Mouse (Mus musculus) hindbrain, embryonic 10.5 days (tissue): ENCODE measurements around the gene Znhit2. TPM values are rescaled to one million over a fixed set of nuclear protein-coding genes. Genes with fewer than 3 reads are reported as not detected.
"Not testable (repeated sequence)": the region's sequence is repeated elsewhere in the genome, so short reads cannot be mapped to it uniquely, and the experiment has no call there.

ENCODE experiments used
- DNase-seq: peaks from one replicate; pipeline ENCODE4 v3.0.0-alpha.2; 2017; ENCODE audit warnings: low spot score
- H3K27ac ChIP-seq: fragments of 300-500 bp; sonication (generic); 2 replicates; pipeline ENCODE4 v1.5.1; 2016; ENCODE audit warnings: mild to moderate bottlenecking, moderate library complexity
- H3K27me3 ChIP-seq: fragments of 300-500 bp; sonication (generic); 2 replicates; pipeline ENCODE4 v1.6.1; 2016; ENCODE audit warnings: mild to moderate bottlenecking; ENCODE audit not compliant: poor library complexity, insufficient read depth, severe bottlenecking
- H3K36me3 ChIP-seq: fragments of 300-500 bp; sonication (generic); 2 replicates; pipeline ENCODE4 v1.6.1; 2016; ENCODE audit warnings: mild to moderate bottlenecking, moderate library complexity
- H3K4me1 ChIP-seq: fragments of 300-500 bp; sonication (generic); replicated peaks from 2 replicates; pipeline ENCODE4 v1.6.1; 2016; ENCODE audit warnings: mild to moderate bottlenecking
- H3K4me3 ChIP-seq: fragments of 300-500 bp; sonication (generic); 2 replicates; pipeline ENCODE4 v1.5.1; 2016; ENCODE audit warnings: mild to moderate bottlenecking, moderate library complexity
- H3K9me3 ChIP-seq: fragments of 300-500 bp; sonication (generic); 2 replicates; pipeline ENCODE4 v1.6.1; 2016; ENCODE audit warnings: mild to moderate bottlenecking, moderate library complexity
- WGBS: fragments of 180-500 bp; shearing (Covaris S2); methylation state at CpG from one replicate; pipeline ENCODE4 v1.1.7; 2016; 5-methylcytosine and 5-hydroxymethylcytosine counted together
- polyA plus RNA-seq: library from polyadenylated mRNA; unstranded; fragments of >200 nt; fragmentation: Nextera tagmentation; extraction: Ambion mirVana; gene quantifications from 2 replicates; pipeline ENCODE4 v1.2.1, GENCODE M21; 2016

Gene Znhit2
- polyA plus RNA-seq, 1 experiment from 2014 or later, result 41.9 TPM

- Histone ChIP-seq H3K36me3 (no peaks in the 10 kb centered on the region), H3K4me1 (no peaks in the 10 kb centered on the region), H3K27me3 (no peaks in the 10 kb centered on the region), H3K4me3 (no peak overlapping the region), H3K27ac (no peak overlapping the region), H3K9me3 (no peaks in the 10 kb centered on the region)
- no peak for DNase-seq
- 78% methylated on average over 9 of the region's 9 CpGs for WGBS
Measured at GRCm38 (mm10) chr19:6035966-6036585, 24.9 kb upstream of the Znhit2 start.

- Histone ChIP-seq H3K4me1 (peaks cover 11% of the 10 kb centered on the region; the same call in 1 of the 2 replicates), H3K27me3 (no peaks in the 10 kb centered on the region), H3K4me3 (no peak overlapping the region), H3K36me3 (no peaks in the 10 kb centered on the region), H3K27ac (no peak overlapping the region), H3K9me3 (no peaks in the 10 kb centered on the region)
- no peak for DNase-seq
Measured at GRCm38 (mm10) chr19:6037695-6038094, 23.3 kb upstream of the Znhit2 start.

- 82% methylated on average over 7 of the region's 7 CpGs for WGBS
- DNase-seq, result no peak
- H3K9me3 ChIP-seq, result no peaks in the 10 kb centered on the region
Measured at GRCm38 (mm10) chr19:6038326-6038725, 22.7 kb upstream of the Znhit2 start.

GRCm38 (mm10) chr19:6040002-6040401, 21.0 kb upstream of the Znhit2 start:
- Histone ChIP-seq H3K9me3 (no peaks in the 10 kb centered on the region), H3K36me3 (peaks cover 4% of the 10 kb centered on the region; the same call in 1 of the 2 replicates), H3K4me3 (no peak overlapping the region), H3K27ac (no peak overlapping the region), H3K27me3 (no peaks in the 10 kb centered on the region), H3K4me1 (peaks cover 12% of the 10 kb centered on the region; the same call in 1 of the 2 replicates)
- no peak for DNase-seq

More at GRCm38 (mm10) chr19:6038326-6038725, 22.7 kb upstream of the Znhit2 start:
- no peaks in the 10 kb centered on the region for H3K36me3 ChIP-seq
- H3K27me3 ChIP-seq, result no peaks in the 10 kb centered on the region
- peaks cover 11% of the 10 kb centered on the region; the same call in 1 of the 2 replicates for H3K4me1 ChIP-seq
- H3K27ac ChIP-seq, result no peak overlapping the region
- no peak overlapping the region for H3K4me3 ChIP-seq

- Histone ChIP-seq H3K36me3 (peaks cover 4% of the 10 kb centered on the region; the same call in 1 of the 2 replicates), H3K4me1 (peaks cover 24% of the 10 kb centered on the region), H3K27ac (peak overlapping the region; percentile 56; the same call in 1 of the 2 replicates), H3K27me3 (no peaks in the 10 kb centered on the region), H3K4me3 (no peak overlapping the region), H3K9me3 (no peaks in the 10 kb centered on the region)
- no peak for DNase-seq
- WGBS, result 81% methylated on average over 9 of the region's 9 CpGs
Measured at GRCm38 (mm10) chr19:6042293-6042692, 18.7 kb upstream of the Znhit2 start.

GRCm38 (mm10) chr19:6044102-6044501, 16.9 kb upstream of the Znhit2 start:
- DNase-seq, H3K9me3 ChIP-seq, H3K27me3 ChIP-seq, H3K27ac ChIP-seq, H3K4me3 ChIP-seq: not testable (repeated sequence)
- Histone ChIP-seq H3K4me1 (peaks cover 41% of the 10 kb centered on the region), H3K36me3 (peaks cover 18% of the 10 kb centered on the region)
- WGBS, result 75% methylated on average over 4 of the region's 4 CpGs

GRCm38 (mm10) chr19:6045366-6046293, 15.4 kb upstream of the Znhit2 start:
- peak overlapping the region; percentile 92 for H3K4me3 ChIP-seq
- no peaks in the 10 kb centered on the region for H3K27me3 ChIP-seq
- peaks cover 33% of the 10 kb centered on the region for H3K36me3 ChIP-seq
- DNase-seq, result no peak
- H3K9me3 ChIP-seq, result no peaks in the 10 kb centered on the region
- peak overlapping the region; percentile 99 for H3K27ac ChIP-seq
- WGBS, result 24% methylated on average over 20 of the region's 20 CpGs
- peaks cover 41% of the 10 kb centered on the region for H3K4me1 ChIP-seq

- Histone ChIP-seq H3K4me1 (peaks cover 38% of the 10 kb centered on the region), H3K36me3 (peaks cover 42% of the 10 kb centered on the region), H3K4me3 (peak within 1 kb of the TSS; percentile 92), H3K27me3 (no peaks in the 10 kb centered on the region), H3K27ac (peak within 1 kb of the TSS; percentile 99), H3K9me3 (no peaks in the 10 kb centered on the region)
- DNase-seq, result peak; percentile 92
- WGBS, result under 1% methylated on average over 65 of the region's 65 CpGs
Measured at GRCm38 (mm10) chr19:6046294-6047153, 14.5 kb upstream of the Znhit2 start, which contains the start of gene Syvn1. Gene Syvn1 (plus strand): TSS chr19:6046576.

- Histone ChIP-seq H3K4me3 (peak overlapping the region; percentile 92), H3K9me3 (no peaks in the 10 kb centered on the region), H3K36me3 (peaks cover 50% of the 10 kb centered on the region), H3K27ac (peak overlapping the region; percentile 99), H3K4me1 (peaks cover 30% of the 10 kb centered on the region), H3K27me3 (no peaks in the 10 kb centered on the region)
- peak; percentile 34 for DNase-seq
- WGBS, result 2% methylated on average over 44 of the region's 44 CpGs
Measured at GRCm38 (mm10) chr19:6047154-6047898, 13.7 kb upstream of the Znhit2 start.

- Histone ChIP-seq H3K4me3 (peak overlapping the region; percentile 92), H3K27ac (0 out of 2 replicates have a peak overlapping the region, but pooled peaks have one; percentile 99), H3K27me3 (no peaks in the 10 kb centered on the region), H3K4me1 (peaks cover 29% of the 10 kb centered on the region), H3K9me3 (no peaks in the 10 kb centered on the region), H3K36me3 (peaks cover 55% of the 10 kb centered on the region)
- no peak for DNase-seq
- WGBS, result 91% methylated on average over 8 of the region's 8 CpGs
Measured at GRCm38 (mm10) chr19:6047899-6048166, 13.2 kb upstream of the Znhit2 start.

- WGBS, result 92% methylated on average over 11 of the region's 11 CpGs
- no peak for DNase-seq
Measured at GRCm38 (mm10) chr19:6048681-6049410, 12.1 kb upstream of the Znhit2 start.

More at GRCm38 (mm10) chr19:6048681-6049410, 12.1 kb upstream of the Znhit2 start:
- Histone ChIP-seq H3K9me3 (no peaks in the 10 kb centered on the region), H3K4me3 (peak overlapping the region; percentile 92; the same call in 1 of the 2 replicates), H3K27me3 (no peaks in the 10 kb centered on the region), H3K4me1 (peaks cover 29% of the 10 kb centered on the region), H3K27ac (no peak overlapping the region), H3K36me3 (peaks cover 65% of the 10 kb centered on the region)
